Comparison of ENCODE assay signal across 7 mouse cellular contexts in the genomic region with DNA sequence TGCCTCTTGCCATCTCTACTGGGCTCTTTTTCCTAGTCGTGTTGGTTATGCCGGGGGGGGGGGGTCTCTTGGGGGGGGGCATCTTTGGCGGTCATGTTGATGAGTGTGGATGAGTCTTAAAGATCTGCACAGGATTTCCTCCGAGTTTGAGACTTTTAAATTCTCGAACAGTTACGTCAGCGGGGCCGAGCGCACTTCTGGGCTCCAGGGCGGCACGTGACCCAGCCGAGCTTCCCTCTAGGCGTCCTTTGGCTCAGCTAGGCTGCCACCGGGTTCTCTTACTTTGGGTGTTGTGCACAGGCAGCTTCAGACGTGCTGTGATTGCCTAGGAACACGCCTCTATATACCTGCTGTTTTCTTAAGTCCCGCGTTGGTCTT.
DNase-seq lines count a peak whose midpoint lies in the region; ATAC-seq and TF ChIP-seq lines count a peak whose summit lies in the region.

No protein-coding gene starts in this region.

- H3K9ac ChIP-seq in intestine, embryonic 15.5 days: peak overlapping the region; percentile 78
- peak overlapping the region; percentile 52 for H3K9ac ChIP-seq in neural tube, embryonic 14.5 days (replicated peaks; ENCODE audit: low read depth, low read length)

- peak overlapping the region; percentile 59 for H3K4me3 ChIP-seq in intestine, embryonic 15.5 days (replicated peaks)
- H3K4me3 ChIP-seq in lung, adult 2 months (replicated peaks; ENCODE audit: extremely low read depth, low read depth, low read length): peak overlapping the region; percentile 76
- H3K4me3 ChIP-seq in neural tube, embryonic 14.5 days (ENCODE audit: low read depth, low read length): peak overlapping the region; percentile 47

- no peak for TF ChIP-seq CTCF in lung, adult 2 months (IDR thresholded peaks at IDR 0.05; ENCODE audit: insufficient read depth, low read length)

- intact Hi-C loops in gastrocnemius, postnatal 36 days (cut with DNase I): no loop called here

- under 1% methylated on average over 18 of the region's 18 CpGs for WGBS in intestine, embryonic 15.5 days
- 3% methylated on average over 18 of the region's 18 CpGs for WGBS in lung, adult 2 months
- WGBS in neural tube, embryonic 14.5 days: under 1% methylated on average over 18 of the region's 18 CpGs

- peak; percentile 63; the same call in 1 of the 2 replicates for TF ChIP-seq POLR2A in lung, adult 2 months (IDR thresholded peaks at IDR 0.05; ENCODE audit: borderline replicate concordance, extremely low read depth, low read depth, low read length)

- DNase-seq in Muller cell, postnatal 12 days (ENCODE audit: inconsistent ontology term): peak; percentile 76
- peak; percentile 70 for DNase-seq in c-Kit-positive CD71-negative TER-119-negative erythroid progenitor cells, embryonic 14.5 days (ENCODE audit: low read depth)
- DNase-seq in gastrocnemius, postnatal 36 days: peak; percentile 63 to 75
- DNase-seq in lung, adult 2 months: peak; percentile 80
- peak; percentile 53 to 77 for DNase-seq in urinary bladder, adult 18-20 months (ENCODE audit: low spot score in 2 of 2)

- H3K27me3 ChIP-seq in intestine, embryonic 15.5 days (replicated peaks): no peaks in the 10 kb centered on the region
- no peaks in the 10 kb centered on the region for H3K27me3 ChIP-seq in neural tube, embryonic 14.5 days (ENCODE audit: control insufficient read depth, insufficient read depth, low read length)

- peak; percentile 72 for ATAC-seq in intestine, embryonic 15.5 days
- ATAC-seq in neural tube, embryonic 14.5 days (ENCODE audit: low read depth): peak; percentile 66; the same call in 1 of the 2 replicates

- H3K27ac ChIP-seq in intestine, embryonic 15.5 days: peak overlapping the region; percentile 96
- H3K27ac ChIP-seq in neural tube, embryonic 14.5 days (ENCODE audit: low read depth, low read length): peak overlapping the region; percentile 64; the same call in 1 of the 2 replicates

- peaks cover 17% of the 10 kb centered on the region for H3K4me1 ChIP-seq in intestine, embryonic 15.5 days (replicated peaks)
- H3K4me1 ChIP-seq in lung, adult 2 months (ENCODE audit: control insufficient read depth, insufficient read depth, low read length): peaks cover 23% of the 10 kb centered on the region
- peaks cover 4% of the 10 kb centered on the region; the same call in 1 of the 2 replicates for H3K4me1 ChIP-seq in neural tube, embryonic 14.5 days (ENCODE audit: control insufficient read depth, insufficient read depth, low read length)

- no peaks in the 10 kb centered on the region for H3K9me3 ChIP-seq in intestine, embryonic 15.5 days
- H3K9me3 ChIP-seq in neural tube, embryonic 14.5 days (ENCODE audit: control insufficient read depth, low read length): no peaks in the 10 kb centered on the region

- peak overlapping the region; percentile 91 for H3K4me2 ChIP-seq in intestine, embryonic 15.5 days (replicated peaks)
- peak overlapping the region; percentile 94 for H3K4me2 ChIP-seq in neural tube, embryonic 14.5 days (ENCODE audit: low read depth, low read length)

- no peaks in the 10 kb centered on the region for H3K36me3 ChIP-seq in intestine, embryonic 15.5 days
- no peaks in the 10 kb centered on the region for H3K36me3 ChIP-seq in neural tube, embryonic 14.5 days (ENCODE audit: control insufficient read depth, insufficient read depth, low read length)

Comparison
In these comparisons a context has a peak if more than half of its experiments do, and no peak if none do; other contexts are left out.
1. Peak in every context shown above with its lines: DNase-seq, ATAC-seq, H3K4me3 ChIP-seq and H3K27ac ChIP-seq.